Mouse (Mus musculus): ENCODE data around the gene Ppil3.

Gene Ppil3

GRCm38 (mm10) chr1:58445143-58445722 is at the start of gene Ppil3, which contains the start of gene Nif3l1:
TSS of gene Ppil3 (minus strand) at chr1:58445486.
TSS of gene Nif3l1 (plus strand) at chr1:58445151.
- peak; percentile 92 for DNase-seq (ENCODE audit: low spot score)

GRCm38 (mm10) chr1:58482647-58483046 is 37.4 kb upstream of the Ppil3 start:
- DNase-seq (ENCODE audit: low spot score), result no peak

- no peak for DNase-seq (ENCODE audit: low spot score)
Observed at GRCm38 (mm10) chr1:58475662-58476061, 30.4 kb upstream of the Ppil3 start.

GRCm38 (mm10) chr1:58465561-58465960 is 20.3 kb upstream of the Ppil3 start:
- DNase-seq (ENCODE audit: low spot score), result no peak

GRCm38 (mm10) chr1:58465042-58465441 is 19.8 kb upstream of the Ppil3 start:
- DNase-seq (ENCODE audit: low spot score), result no peak

GRCm38 (mm10) chr1:58463935-58464334 is 18.6 kb upstream of the Ppil3 start:
- DNase-seq (ENCODE audit: low spot score), result no peak

- DNase-seq (ENCODE audit: low spot score), result no peak
Observed at GRCm38 (mm10) chr1:58460566-58460965, 15.3 kb upstream of the Ppil3 start.

- DNase-seq (ENCODE audit: low spot score), result no peak
Observed at GRCm38 (mm10) chr1:58458867-58459266, 13.6 kb upstream of the Ppil3 start.

GRCm38 (mm10) chr1:58458175-58458574 is 12.9 kb upstream of the Ppil3 start:
- DNase-seq (ENCODE audit: low spot score), result no peak

- DNase-seq (ENCODE audit: low spot score), result no peak
Observed at GRCm38 (mm10) chr1:58454316-58454715, 9.0 kb upstream of the Ppil3 start.

GRCm38 (mm10) chr1:58448396-58448795 is 3.1 kb upstream of the Ppil3 start:
- DNase-seq (ENCODE audit: low spot score), result no peak

GRCm38 (mm10) chr1:58447766-58448165 is 2.5 kb upstream of the Ppil3 start:
- no peak for DNase-seq (ENCODE audit: low spot score)

- no peak for DNase-seq (ENCODE audit: low spot score)
Observed at GRCm38 (mm10) chr1:58445861-58446260, 575 bp upstream of the Ppil3 start.

GRCm38 (mm10) chr1:58444691-58445090 is 595 bp downstream of the Ppil3 start:
- DNase-seq (ENCODE audit: low spot score), result no peak

- DNase-seq (ENCODE audit: low spot score), result no peak
Observed at GRCm38 (mm10) chr1:58424551-58424950, 20.7 kb downstream of the Ppil3 start.

GRCm38 (mm10) chr1:58423371-58424248 is 21.7 kb downstream of the Ppil3 start, which contains the start of gene Clk1:
TSS of gene Clk1 (minus strand) at chr1:58424066.
- peak; percentile 97 for DNase-seq (ENCODE audit: low spot score)

- peak; percentile 23 for DNase-seq (ENCODE audit: low spot score)
Observed at GRCm38 (mm10) chr1:58422879-58423278, 22.4 kb downstream of the Ppil3 start.

- no peak for DNase-seq (ENCODE audit: low spot score)
Observed at GRCm38 (mm10) chr1:58420961-58421360, 24.3 kb downstream of the Ppil3 start.

GRCm38 (mm10) chr1:58420032-58420431 is 25.3 kb downstream of the Ppil3 start:
- no peak for DNase-seq (ENCODE audit: low spot score)

GRCm38 (mm10) chr1:58416048-58416447 is 29.2 kb downstream of the Ppil3 start:
- DNase-seq (ENCODE audit: low spot score), result no peak

GRCm38 (mm10) chr1:58415442-58415841 is 29.8 kb downstream of the Ppil3 start:
- DNase-seq (ENCODE audit: low spot score), result no peak

- no peak for DNase-seq (ENCODE audit: low spot score)
Observed at GRCm38 (mm10) chr1:58410776-58411175, 34.5 kb downstream of the Ppil3 start.

GRCm38 (mm10) chr1:58410198-58410588 is 35.1 kb downstream of the Ppil3 start:
- DNase-seq (ENCODE audit: low spot score), result no peak
